Mouse (Mus musculus): ENCODE results near the gene Akap13. TPM values are rescaled to one million over a fixed set of nuclear protein-coding genes. Genes with fewer than 3 reads are reported as not detected.
"Not testable (repeated sequence)": the region's sequence is repeated elsewhere in the genome, so short reads cannot be mapped to it uniquely, and the experiment has no call there.

The Akap13 gene
- polyA plus RNA-seq, 1 experiment, result 13.2 TPM

- TF ChIP-seq POLR2A (IDR thresholded peaks at IDR 0.05; ENCODE audit: low read depth, low read length) (no peak), CTCF (conservative IDR thresholded peaks at IDR 0.05; ENCODE audit: insufficient read depth, insufficient read length, low read depth, low read length) (no peak)
- no peaks in the 10 kb centered on the region for H3K27me3 ChIP-seq (replicated peaks; ENCODE audit: control insufficient read depth, insufficient read depth, low read length)
- H3K4me3 ChIP-seq (ENCODE audit: insufficient read depth, low read depth, low read length), result no peak overlapping the region
- WGBS, result 73% methylated on average over 14 of the region's 14 CpGs
- no peak for DNase-seq
- no peak overlapping the region for H3K27ac ChIP-seq (ENCODE audit: insufficient read depth, low read depth, low read length)
- peaks cover 3% of the 10 kb centered on the region; the same call in 1 of the 2 replicates for H3K4me1 ChIP-seq (ENCODE audit: control insufficient read depth, insufficient read depth, low read length)
- H3K36me3 ChIP-seq (ENCODE audit: control insufficient read depth, insufficient read depth, low read length), result no peaks in the 10 kb centered on the region
These were observed 330.3 kb downstream of the Akap13 start for GRCm38 (mm10) chr7:75785388-75786328.

- Histone ChIP-seq H3K4me1 (ENCODE audit: control insufficient read depth, insufficient read depth, low read length) (peaks cover 3% of the 10 kb centered on the region; the same call in 1 of the 2 replicates), H3K27me3 (replicated peaks; ENCODE audit: control insufficient read depth, insufficient read depth, low read length) (no peaks in the 10 kb centered on the region), H3K27ac (ENCODE audit: insufficient read depth, low read depth, low read length) (no peak overlapping the region), H3K4me3 (ENCODE audit: insufficient read depth, low read depth, low read length) (no peak overlapping the region), H3K36me3 (ENCODE audit: control insufficient read depth, insufficient read depth, low read length) (no peaks in the 10 kb centered on the region)
- TF ChIP-seq CTCF (conservative IDR thresholded peaks at IDR 0.05; ENCODE audit: insufficient read depth, insufficient read length, low read depth, low read length) (no peak), POLR2A (IDR thresholded peaks at IDR 0.05; ENCODE audit: low read depth, low read length) (no peak)
- WGBS, result 10% methylated on average over 2 of the region's 2 CpGs
- no peak for DNase-seq
These were observed 331.5 kb downstream of the Akap13 start for GRCm38 (mm10) chr7:75786812-75787211.

- Histone ChIP-seq H3K27me3 (replicated peaks; ENCODE audit: control insufficient read depth, insufficient read depth, low read length) (no peaks in the 10 kb centered on the region), H3K4me3 (ENCODE audit: insufficient read depth, low read depth, low read length) (no peak overlapping the region), H3K36me3 (ENCODE audit: control insufficient read depth, insufficient read depth, low read length) (no peaks in the 10 kb centered on the region), H3K27ac (ENCODE audit: insufficient read depth, low read depth, low read length) (peak overlapping the region; percentile 69), H3K4me1 (ENCODE audit: control insufficient read depth, insufficient read depth, low read length) (peaks cover 3% of the 10 kb centered on the region; the same call in 1 of the 2 replicates)
- TF ChIP-seq CTCF (conservative IDR thresholded peaks at IDR 0.05; ENCODE audit: insufficient read depth, insufficient read length, low read depth, low read length), result no peak
- no peak for TF ChIP-seq POLR2A (IDR thresholded peaks at IDR 0.05; ENCODE audit: low read depth, low read length)
- WGBS, result 43% methylated on average over 3 of the region's 3 CpGs
- no peak for DNase-seq
These were observed 332.0 kb downstream of the Akap13 start for GRCm38 (mm10) chr7:75787371-75787770.

- not testable (repeated sequence) for H3K4me1 ChIP-seq (ENCODE audit: control insufficient read depth, insufficient read depth, low read length); H3K27me3 ChIP-seq (replicated peaks; ENCODE audit: control insufficient read depth, insufficient read depth, low read length); H3K4me3 ChIP-seq (ENCODE audit: insufficient read depth, low read depth, low read length); H3K36me3 ChIP-seq (ENCODE audit: control insufficient read depth, insufficient read depth, low read length); DNase-seq; H3K27ac ChIP-seq (ENCODE audit: insufficient read depth, low read depth, low read length)
- WGBS, result 54% methylated on average over 5 of the region's 7 CpGs
These were observed 332.9 kb downstream of the Akap13 start for GRCm38 (mm10) chr7:75788069-75788800.

- H3K36me3 ChIP-seq (ENCODE audit: control insufficient read depth, insufficient read depth, low read length); H3K4me3 ChIP-seq (ENCODE audit: insufficient read depth, low read depth, low read length); H3K27me3 ChIP-seq (replicated peaks; ENCODE audit: control insufficient read depth, insufficient read depth, low read length); H3K27ac ChIP-seq (ENCODE audit: insufficient read depth, low read depth, low read length); DNase-seq; H3K4me1 ChIP-seq (ENCODE audit: control insufficient read depth, insufficient read depth, low read length): not testable (repeated sequence)
- WGBS, result 66% methylated on average over 3 of the region's 3 CpGs
These were observed 333.4 kb downstream of the Akap13 start for GRCm38 (mm10) chr7:75788801-75789135.

DNA sequence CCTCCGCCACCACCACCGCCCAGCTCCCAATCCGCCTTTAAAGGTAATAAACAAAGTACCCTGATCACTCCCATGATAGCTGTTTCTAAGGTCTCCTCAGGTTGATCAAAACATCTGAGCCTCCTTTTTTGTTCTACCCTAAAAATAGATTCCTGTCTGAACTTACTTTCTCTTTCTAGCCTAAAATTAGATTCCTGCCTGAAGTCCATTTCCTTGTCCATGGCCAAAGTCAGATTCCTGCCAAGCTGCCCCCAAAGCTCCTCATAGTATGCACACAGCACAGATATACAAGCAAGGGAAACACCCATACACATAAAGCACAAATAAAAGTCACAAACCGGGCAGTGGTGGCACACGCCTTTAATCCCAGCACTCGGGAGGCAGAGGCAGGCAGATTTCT is 334.4 kb downstream of the Akap13 start:
- TF ChIP-seq CTCF (conservative IDR thresholded peaks at IDR 0.05; ENCODE audit: insufficient read depth, insufficient read length, low read depth, low read length) (no peak), POLR2A (IDR thresholded peaks at IDR 0.05; ENCODE audit: low read depth, low read length) (no peak)
- H3K27ac ChIP-seq (ENCODE audit: insufficient read depth, low read depth, low read length), result peak overlapping the region; percentile 76; the same call in 1 of the 2 replicates
- H3K36me3 ChIP-seq (ENCODE audit: control insufficient read depth, insufficient read depth, low read length), result no peaks in the 10 kb centered on the region
- WGBS, result 82% methylated on average over 6 of the region's 6 CpGs
- peak; percentile 74 for DNase-seq
- no peak overlapping the region for H3K4me3 ChIP-seq (ENCODE audit: insufficient read depth, low read depth, low read length)
- no peaks in the 10 kb centered on the region for H3K27me3 ChIP-seq (replicated peaks; ENCODE audit: control insufficient read depth, insufficient read depth, low read length)
- H3K4me1 ChIP-seq (ENCODE audit: control insufficient read depth, insufficient read depth, low read length), result no peaks in the 10 kb centered on the region

- 63% methylated on average over 13 of the region's 13 CpGs for WGBS
- not testable (repeated sequence) for H3K4me3 ChIP-seq (ENCODE audit: insufficient read depth, low read depth, low read length); H3K4me1 ChIP-seq (ENCODE audit: control insufficient read depth, insufficient read depth, low read length); H3K36me3 ChIP-seq (ENCODE audit: control insufficient read depth, insufficient read depth, low read length); H3K27me3 ChIP-seq (replicated peaks; ENCODE audit: control insufficient read depth, insufficient read depth, low read length); DNase-seq; H3K27ac ChIP-seq (ENCODE audit: insufficient read depth, low read depth, low read length)
These were observed 335.9 kb downstream of the Akap13 start for GRCm38 (mm10) chr7:75791092-75791837.
